Mouse (Mus musculus) midbrain, embryonic 16.5 days (tissue): ENCODE measurements around the gene Adprm. TPM values are rescaled to one million over a fixed set of nuclear protein-coding genes. Genes with fewer than 3 reads are reported as not detected.

Experiments used
- ATAC-seq: fragments of 200-750 bp; cut with Nextera tagmentation; 2 replicates; pipeline ENCODE4 v1.8.0; 2017; ENCODE audit warnings: moderate TSS enrichment
- H3K27ac ChIP-seq: fragments of 300-500 bp; sonication (generic); 2 replicates; pipeline ENCODE4 v1.5.1; 2014; ENCODE audit warnings: mild to moderate bottlenecking, low read length, mixed read lengths
- H3K27me3 ChIP-seq: fragments of 300-500 bp; sonication (generic); 2 replicates; pipeline ENCODE4 v1.6.1; 2014; ENCODE audit warnings: low read depth, low read length, mixed read lengths; ENCODE audit not compliant: control insufficient read depth, insufficient read depth
- H3K36me3 ChIP-seq: fragments of 300-500 bp; sonication (generic); 2 replicates; pipeline ENCODE4 v1.6.1; 2014; ENCODE audit warnings: mild to moderate bottlenecking, low read length, moderate library complexity, mixed read lengths; ENCODE audit not compliant: control insufficient read depth, insufficient read depth
- H3K4me1 ChIP-seq: fragments of 300-500 bp; sonication (generic); 2 replicates; pipeline ENCODE4 v1.6.1; 2014; ENCODE audit warnings: mild to moderate bottlenecking, low read length, mixed read lengths; ENCODE audit not compliant: control insufficient read depth, insufficient read depth
- H3K4me2 ChIP-seq: fragments of 300-500 bp; sonication (generic); 2 replicates; pipeline ENCODE4 v1.6.1; 2014; ENCODE audit warnings: mild to moderate bottlenecking, low read length, mixed read lengths
- H3K4me3 ChIP-seq: fragments of 300-500 bp; sonication (generic); 2 replicates; pipeline ENCODE4 v1.5.1; 2014; ENCODE audit warnings: low read depth, mild to moderate bottlenecking, low read length, moderate library complexity, mixed read lengths
- H3K9ac ChIP-seq: fragments of 300-500 bp; sonication (generic); 2 replicates; pipeline ENCODE4 v1.6.1; 2014; ENCODE audit warnings: low read depth, low read length, mixed read lengths
- H3K9me3 ChIP-seq: fragments of 300-500 bp; sonication (generic); replicated peaks from 2 replicates; pipeline ENCODE4 v1.6.1; 2014; ENCODE audit warnings: mild to moderate bottlenecking, low read length, mixed read lengths; ENCODE audit not compliant: control insufficient read depth, poor library complexity, severe bottlenecking
- WGBS: fragments of 180-500 bp; shearing (Covaris S2); extraction: QIAGEN DNeasy Blood & Tissue Kit; methylation state at CpG from one replicate; pipeline ENCODE4 v1.1.7; 2014; 5-methylcytosine and 5-hydroxymethylcytosine counted together
- polyA plus RNA-seq: library from polyadenylated mRNA; unstranded; fragments of >200 nt; fragmentation: Nextera tagmentation; extraction: Ambion mirVana; gene quantifications from 2 replicates; pipeline ENCODE4 v1.2.1, GENCODE M21; 2015

The Adprm gene
- polyA plus RNA-seq, 1 experiment from 2014 or later: 28.2 TPM

GRCm38 (mm10) chr11:67062726-67063125, 10.3 kb upstream of the Adprm start:
- ATAC-seq: no peak
- H3K4me1 ChIP-seq: no peaks in the 10 kb centered on the region
- H3K4me3 ChIP-seq: no peak overlapping the region
- peaks cover 40% of the 10 kb centered on the region for H3K36me3 ChIP-seq
- 97% methylated on average over 3 of the region's 3 CpGs for WGBS
- no peaks in the 10 kb centered on the region for H3K9me3 ChIP-seq
- no peak overlapping the region for H3K27ac ChIP-seq
- no peak overlapping the region for H3K4me2 ChIP-seq
- no peak overlapping the region for H3K9ac ChIP-seq
- H3K27me3 ChIP-seq: no peaks in the 10 kb centered on the region

DNA sequence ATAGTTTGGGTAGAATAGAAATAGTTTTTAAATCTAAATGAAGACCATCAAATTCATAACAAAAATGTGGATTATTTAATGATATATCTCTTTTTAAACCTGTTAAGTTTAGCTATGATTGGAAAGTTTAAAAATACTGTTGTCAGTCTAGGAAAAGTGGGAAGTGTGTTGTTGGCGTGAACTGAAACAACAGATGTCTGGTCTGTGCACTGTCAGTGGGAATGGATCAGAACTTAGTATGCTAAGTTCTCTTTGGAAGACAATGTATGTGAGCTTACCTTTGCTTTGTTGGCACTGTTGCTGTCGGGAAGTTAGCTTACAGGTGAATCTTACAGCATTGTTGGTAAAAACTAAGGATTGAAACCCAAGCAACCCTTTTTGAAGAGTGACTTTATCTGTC, 8.9 kb upstream of the Adprm start:
- H3K27me3 ChIP-seq: no peaks in the 10 kb centered on the region
- 96% methylated on average over 2 of the region's 2 CpGs for WGBS
- no peak overlapping the region for H3K4me3 ChIP-seq
- H3K4me1 ChIP-seq: no peaks in the 10 kb centered on the region
- H3K9ac ChIP-seq: no peak overlapping the region
- peaks cover 40% of the 10 kb centered on the region for H3K36me3 ChIP-seq
- H3K4me2 ChIP-seq: no peak overlapping the region
- ATAC-seq: no peak
- H3K27ac ChIP-seq: no peak overlapping the region
- no peaks in the 10 kb centered on the region for H3K9me3 ChIP-seq

GRCm38 (mm10) chr11:67054754-67055365, 2.5 kb upstream of the Adprm start:
- Histone ChIP-seq H3K36me3 (peaks cover 10% of the 10 kb centered on the region), H3K4me1 (peaks cover 20% of the 10 kb centered on the region), H3K27me3 (no peaks in the 10 kb centered on the region), H3K9me3 (no peaks in the 10 kb centered on the region), H3K4me3 (no peak overlapping the region), H3K27ac (no peak overlapping the region), H3K9ac (no peak overlapping the region), H3K4me2 (no peak overlapping the region)
- WGBS: 90% methylated on average over 8 of the region's 8 CpGs
- no peak for ATAC-seq

GRCm38 (mm10) chr11:67051676-67052320, 596 bp downstream of the Adprm start:
- Histone ChIP-seq H3K27ac (peak overlapping the region; percentile 77), H3K9me3 (no peaks in the 10 kb centered on the region), H3K4me3 (peak overlapping the region; percentile 97), H3K9ac (peak overlapping the region; percentile 89), H3K27me3 (no peaks in the 10 kb centered on the region), H3K4me2 (peak overlapping the region; percentile 89), H3K4me1 (peaks cover 20% of the 10 kb centered on the region), H3K36me3 (0 out of 2 replicates have a peak, but pooled peaks cover 3% of the 10 kb centered on the region)
- WGBS: 8% methylated on average over 16 of the region's 16 CpGs
- ATAC-seq: peak; percentile 74

DNA sequence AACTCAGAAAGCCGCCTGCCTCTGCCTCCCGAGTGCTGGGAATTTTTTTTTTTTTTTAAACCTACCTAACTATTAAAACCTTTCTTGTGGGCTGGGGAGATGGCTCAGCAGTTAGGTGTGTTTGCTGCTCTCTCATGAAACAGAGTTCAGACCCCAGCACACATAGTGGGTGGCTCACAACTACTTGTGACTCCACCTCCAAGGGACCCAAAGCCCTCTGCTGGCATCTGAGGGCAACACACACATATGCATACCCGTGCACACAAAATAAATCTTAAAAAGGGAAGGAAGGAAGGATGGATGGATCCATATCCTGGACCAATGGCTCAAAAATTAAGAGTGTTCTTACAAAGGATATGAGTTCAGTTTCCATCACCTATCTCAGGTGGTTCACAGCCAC, 3.1 kb downstream of the Adprm start:
- H3K36me3 ChIP-seq: 0 out of 2 replicates have a peak, but pooled peaks cover 3% of the 10 kb centered on the region
- ATAC-seq: no peak
- no peaks in the 10 kb centered on the region for H3K9me3 ChIP-seq
- no peak overlapping the region for H3K4me2 ChIP-seq
- H3K9ac ChIP-seq: no peak overlapping the region
- WGBS: 92% methylated on average over 3 of the region's 3 CpGs
- no peak overlapping the region for H3K4me3 ChIP-seq
- H3K27ac ChIP-seq: no peak overlapping the region
- no peaks in the 10 kb centered on the region for H3K27me3 ChIP-seq
- peaks cover 20% of the 10 kb centered on the region for H3K4me1 ChIP-seq

DNA sequence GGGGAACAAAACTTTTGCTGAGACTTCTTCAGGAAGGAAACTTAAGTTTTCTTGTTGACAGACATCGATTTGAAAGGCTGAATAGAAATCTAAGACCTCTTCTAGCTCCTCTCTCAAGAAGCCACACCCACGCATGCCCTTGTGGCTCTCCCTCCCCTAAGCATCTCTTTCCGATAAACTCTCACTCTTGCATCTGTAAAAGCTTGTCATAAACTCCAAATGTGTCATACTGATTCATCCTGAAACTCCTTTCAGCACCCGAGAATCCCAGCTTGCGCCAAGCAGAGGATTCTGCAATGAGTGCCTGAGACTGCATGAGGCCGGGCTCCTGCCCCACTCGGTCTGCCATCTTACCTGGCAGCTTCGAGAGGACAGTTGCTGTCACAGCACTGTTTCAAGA, 3.9 kb downstream of the Adprm start:
- Histone ChIP-seq H3K27ac (no peak overlapping the region), H3K9me3 (no peaks in the 10 kb centered on the region), H3K4me1 (peaks cover 13% of the 10 kb centered on the region), H3K27me3 (no peaks in the 10 kb centered on the region), H3K9ac (no peak overlapping the region), H3K36me3 (0 out of 2 replicates have a peak, but pooled peaks cover 3% of the 10 kb centered on the region), H3K4me3 (no peak overlapping the region), H3K4me2 (no peak overlapping the region)
- no peak for ATAC-seq
- WGBS: 93% methylated on average over 8 of the region's 8 CpGs

GRCm38 (mm10) chr11:67047199-67047598, 5.2 kb downstream of the Adprm start:
- Histone ChIP-seq H3K4me2 (no peak overlapping the region), H3K9ac (no peak overlapping the region), H3K27ac (no peak overlapping the region), H3K27me3 (no peaks in the 10 kb centered on the region), H3K4me1 (peaks cover 8% of the 10 kb centered on the region), H3K4me3 (no peak overlapping the region), H3K36me3 (0 out of 2 replicates have a peak, but pooled peaks cover 3% of the 10 kb centered on the region), H3K9me3 (no peaks in the 10 kb centered on the region)
- ATAC-seq: no peak
- WGBS: 91% methylated on average over 5 of the region's 5 CpGs

DNA sequence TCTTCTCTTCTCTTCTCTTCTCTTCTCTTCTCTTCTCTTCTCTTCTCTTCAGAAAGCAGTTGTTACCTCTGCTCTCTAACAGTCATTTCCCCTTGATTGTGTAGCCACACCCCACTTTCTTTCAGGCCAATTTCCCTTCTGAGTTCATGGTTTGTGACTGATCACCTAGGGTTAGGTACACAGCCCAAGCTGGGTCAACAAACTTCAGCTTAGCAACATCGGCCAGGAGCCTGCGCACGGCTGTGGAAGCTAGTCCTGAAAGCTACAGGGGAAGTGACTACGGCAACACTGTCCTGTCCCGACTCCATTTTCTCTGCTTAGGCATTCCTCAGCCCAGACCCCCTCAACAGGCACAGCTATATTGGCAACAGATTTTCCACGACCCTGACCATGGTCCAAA, 7.4 kb downstream of the Adprm start:
- H3K36me3 ChIP-seq: peaks cover 11% of the 10 kb centered on the region
- no peak for ATAC-seq
- H3K4me1 ChIP-seq: no peaks in the 10 kb centered on the region
- H3K4me3 ChIP-seq: no peak overlapping the region
- no peak overlapping the region for H3K4me2 ChIP-seq
- H3K27me3 ChIP-seq: no peaks in the 10 kb centered on the region
- no peak overlapping the region for H3K9ac ChIP-seq
- WGBS: 92% methylated on average over 6 of the region's 6 CpGs
- H3K9me3 ChIP-seq: no peaks in the 10 kb centered on the region
- no peak overlapping the region for H3K27ac ChIP-seq

- Histone ChIP-seq H3K27me3 (no peaks in the 10 kb centered on the region), H3K4me1 (no peaks in the 10 kb centered on the region), H3K4me3 (no peak overlapping the region), H3K9ac (no peak overlapping the region), H3K4me2 (no peak overlapping the region), H3K9me3 (no peaks in the 10 kb centered on the region), H3K27ac (no peak overlapping the region), H3K36me3 (peaks cover 16% of the 10 kb centered on the region)
- no peak for ATAC-seq
- WGBS: 47% methylated on average over 8 of the region's 8 CpGs
Measured at GRCm38 (mm10) chr11:67043007-67043406, 9.4 kb downstream of the Adprm start.
